Mouse (Mus musculus) splenic B cell, adult 2 months (primary cell): ENCODE results near the gene Zfp59.
"Not testable (repeated sequence)": the region's sequence is repeated elsewhere in the genome, so short reads cannot be mapped to it uniquely, and the experiment has no call there.

Experiments used
- DNase-seq: peaks from one replicate; pipeline ENCODE4 v3.0.0-alpha.2; 2011; ENCODE audit warnings: low read depth, low spot score
- H3K27me3 ChIP-seq: 2 replicates; pipeline ENCODE4 v1.6.1; 2012; ENCODE audit warnings: mild to moderate bottlenecking, low read length, moderate library complexity, mixed read lengths; ENCODE audit not compliant: control insufficient read depth, poor library complexity, insufficient read depth, severe bottlenecking
- H3K36me3 ChIP-seq: 2 replicates; pipeline ENCODE4 v1.6.1; 2012; ENCODE audit warnings: mild to moderate bottlenecking, low read length, moderate library complexity, mixed read lengths; ENCODE audit not compliant: control insufficient read depth, poor library complexity, insufficient read depth, severe bottlenecking

Zfp59 gene

GRCm38 (mm10) chr7:27838323-27839249, at the start of gene Zfp59:
Gene Zfp59 (plus strand): TSS chr7:27838607.
- peak; percentile 77 for DNase-seq
- H3K27me3 ChIP-seq: no peaks in the 10 kb centered on the region

DNA sequence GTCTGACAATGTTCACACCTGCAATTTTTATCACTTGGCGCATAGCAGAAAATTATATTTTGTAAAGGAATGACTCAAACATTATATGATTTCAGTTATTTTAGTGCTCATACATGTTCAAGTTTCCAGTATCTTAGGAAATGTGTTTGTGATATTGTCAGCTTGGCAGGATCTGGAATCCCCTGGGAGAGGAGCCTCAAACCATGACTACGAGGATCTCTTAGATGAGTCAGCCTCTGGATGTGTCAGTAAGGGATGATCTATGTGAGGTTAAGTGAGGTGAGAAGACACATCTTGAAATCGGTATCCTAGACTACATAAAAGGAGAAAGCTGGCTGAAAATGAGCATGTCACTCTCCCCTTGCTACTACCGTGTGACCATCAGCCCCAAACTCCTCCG, 49.1 kb upstream of the Zfp59 start:
- H3K27me3 ChIP-seq: no peaks in the 10 kb centered on the region
- DNase-seq: no peak

More at GRCm38 (mm10) chr7:27838323-27839249, at the start of gene Zfp59:
- 0 out of 2 replicates have a peak, but pooled peaks cover under 1% of the 10 kb centered on the region for H3K36me3 ChIP-seq

DNA sequence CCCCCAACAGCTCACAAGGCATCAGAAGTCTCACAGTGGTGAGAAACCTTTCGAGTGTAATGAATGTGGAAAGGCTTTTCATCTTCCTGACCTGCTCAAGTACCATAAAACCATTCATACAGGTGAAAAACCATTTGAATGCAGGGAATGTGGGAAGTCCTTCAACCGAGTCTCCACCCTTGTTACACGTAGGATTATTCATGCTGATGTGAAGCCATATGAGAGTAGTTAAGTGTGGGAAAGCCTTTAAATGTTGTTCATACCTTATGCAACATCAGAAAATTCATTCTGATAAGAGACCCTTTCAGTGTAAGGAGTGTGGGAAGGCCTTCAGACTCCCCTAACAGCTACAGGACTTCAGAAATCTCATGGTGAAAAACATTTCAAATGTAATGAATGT, 44.5 kb upstream of the Zfp59 start:
- not testable (repeated sequence) for DNase-seq, H3K36me3 ChIP-seq, H3K27me3 ChIP-seq

More for the DNA sequence above, 49.1 kb upstream of the Zfp59 start:
- H3K36me3 ChIP-seq: no peaks in the 10 kb centered on the region

GRCm38 (mm10) chr7:27794566-27794965, 43.8 kb upstream of the Zfp59 start:
- Histone ChIP-seq H3K27me3 (no peaks in the 10 kb centered on the region), H3K36me3 (no peaks in the 10 kb centered on the region)
- no peak for DNase-seq

GRCm38 (mm10) chr7:27797906-27798811, 40.2 kb upstream of the Zfp59 start:
- Histone ChIP-seq H3K27me3 (no peaks in the 10 kb centered on the region), H3K36me3 (no peaks in the 10 kb centered on the region)
- DNase-seq: no peak

- DNase-seq: peak; percentile 4
- H3K27me3 ChIP-seq: no peaks in the 10 kb centered on the region
- H3K36me3 ChIP-seq: no peaks in the 10 kb centered on the region
Observed at GRCm38 (mm10) chr7:27801137-27801536, 37.3 kb upstream of the Zfp59 start.

GRCm38 (mm10) chr7:27802986-27803385, 35.4 kb upstream of the Zfp59 start:
- DNase-seq: no peak
- no peaks in the 10 kb centered on the region for H3K27me3 ChIP-seq
- H3K36me3 ChIP-seq: no peaks in the 10 kb centered on the region

DNA sequence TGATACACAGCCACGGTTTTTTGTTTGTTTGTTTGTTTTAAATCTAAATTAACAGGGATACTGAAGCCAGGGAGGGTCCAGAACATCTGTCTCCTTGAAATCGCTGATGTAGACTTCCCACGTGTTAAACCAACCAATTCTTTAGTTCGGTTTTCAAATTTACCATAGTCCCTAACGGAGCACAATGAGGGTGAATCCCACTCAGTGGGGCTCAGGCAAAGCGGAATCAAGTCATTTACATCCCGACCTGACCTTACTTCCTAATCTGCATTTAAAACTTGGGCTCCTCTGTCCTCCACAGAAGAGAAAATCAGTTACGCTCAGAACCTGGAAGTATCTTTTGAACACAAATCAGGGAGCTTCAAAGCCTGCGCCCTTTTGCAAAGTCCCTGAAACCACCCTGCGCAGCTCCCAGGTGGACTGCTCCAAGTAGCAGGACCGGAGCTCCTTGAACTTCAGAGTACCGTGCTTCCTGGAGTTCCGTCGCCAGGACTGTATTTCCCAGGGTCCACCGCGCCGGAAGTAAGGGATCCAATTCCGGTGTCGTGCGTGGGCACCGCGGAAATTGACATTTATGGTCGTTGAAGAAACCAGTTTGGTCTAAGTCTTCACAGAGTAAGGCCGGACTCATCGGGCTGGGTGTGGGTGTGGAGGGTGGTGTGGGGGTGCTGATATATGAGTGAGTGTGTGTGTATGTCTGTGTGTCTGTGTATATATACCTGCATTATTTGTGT, 33.9 kb upstream of the Zfp59 start:
- Histone ChIP-seq H3K36me3 (peaks cover 5% of the 10 kb centered on the region; the same call in 1 of the 2 replicates), H3K27me3 (no peaks in the 10 kb centered on the region)
- DNase-seq: peak; percentile 63

DNA sequence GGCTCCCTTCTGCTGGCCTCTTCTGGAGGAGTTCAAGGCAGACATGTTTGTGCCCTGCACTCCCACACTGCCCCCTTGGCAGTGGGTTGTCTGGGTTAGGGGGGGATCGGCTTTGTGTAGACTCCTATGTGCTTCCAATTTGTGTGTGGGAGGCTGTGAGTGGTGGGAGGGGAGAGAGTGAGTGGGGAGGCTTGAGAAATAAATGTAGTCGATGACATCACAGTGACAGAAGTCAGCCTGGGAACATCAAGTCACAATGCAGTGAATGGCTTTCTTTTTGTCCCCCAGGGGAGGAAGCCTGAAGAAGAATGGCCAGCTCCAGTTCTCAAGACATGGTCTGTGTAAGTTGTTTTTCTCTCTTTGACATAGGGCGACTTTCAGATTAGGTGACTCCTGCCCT, 31.5 kb upstream of the Zfp59 start, which contains the start of gene Zfp626:
Gene Zfp626 (plus strand): TSS at position 301 of the 400 bp plus-strand sequence.
- H3K27me3 ChIP-seq, H3K36me3 ChIP-seq, DNase-seq: not testable (repeated sequence)

- not testable (repeated sequence) for H3K36me3 ChIP-seq, H3K27me3 ChIP-seq, DNase-seq
Observed at GRCm38 (mm10) chr7:27807305-27807704, 31.1 kb upstream of the Zfp59 start.

DNA sequence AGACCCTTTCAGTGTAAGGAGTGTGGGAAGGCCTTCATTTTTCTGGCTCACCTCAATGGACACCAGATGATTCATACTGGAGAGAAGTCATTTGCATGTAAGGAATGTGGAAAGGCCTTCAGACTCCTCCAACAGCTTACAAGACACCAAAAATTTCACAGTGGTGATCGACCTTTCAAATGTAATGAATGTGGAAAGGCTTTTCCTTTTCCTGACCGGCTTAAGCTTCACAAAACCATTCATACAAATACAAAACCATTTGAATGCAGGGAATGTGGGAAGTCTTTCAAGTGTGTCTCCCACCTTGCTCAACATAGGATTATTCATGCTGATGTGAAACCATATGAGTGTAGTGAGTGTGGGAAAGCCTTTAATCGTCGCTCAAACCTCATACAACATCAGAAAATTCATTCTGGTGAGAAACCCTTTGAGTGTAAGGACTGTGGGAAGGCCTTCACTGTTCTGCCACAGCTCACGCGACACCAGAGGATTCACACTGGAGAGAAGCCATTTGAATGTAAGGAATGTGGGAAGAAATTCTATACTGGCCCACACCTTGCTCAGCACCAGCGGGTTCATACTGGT, 19.8 kb upstream of the Zfp59 start:
- no peak for DNase-seq
- no peaks in the 10 kb centered on the region for H3K27me3 ChIP-seq
- H3K36me3 ChIP-seq: peaks cover 2% of the 10 kb centered on the region; the same call in 1 of the 2 replicates

DNA sequence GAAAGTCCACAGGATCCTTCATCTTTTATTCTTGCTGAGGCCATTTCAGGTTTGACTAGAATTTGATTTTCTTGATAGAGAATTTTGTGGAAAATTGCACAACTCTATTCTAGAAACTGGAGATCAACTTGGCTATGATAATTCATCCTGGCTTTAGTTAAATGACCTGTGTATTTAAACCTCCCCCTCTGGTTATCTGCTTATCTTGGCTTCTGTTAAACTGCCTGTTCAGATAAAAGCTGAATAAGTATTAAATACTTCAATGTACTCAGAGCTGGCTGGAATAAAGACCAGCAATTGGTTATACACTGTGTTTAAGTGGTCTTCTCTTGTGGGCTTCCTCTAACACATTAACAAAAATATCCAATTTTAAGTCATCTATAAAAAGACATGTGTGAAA, 15.8 kb upstream of the Zfp59 start:
- no peak for DNase-seq
- Histone ChIP-seq H3K36me3 (no peaks in the 10 kb centered on the region; the same call in 1 of the 2 replicates), H3K27me3 (no peaks in the 10 kb centered on the region)

GRCm38 (mm10) chr7:27834131-27834530, 4.3 kb upstream of the Zfp59 start:
- Histone ChIP-seq H3K27me3 (no peaks in the 10 kb centered on the region), H3K36me3 (no peaks in the 10 kb centered on the region)

GRCm38 (mm10) chr7:27837896-27838295, 511 bp upstream of the Zfp59 start:
- Histone ChIP-seq H3K36me3 (no peaks in the 10 kb centered on the region), H3K27me3 (no peaks in the 10 kb centered on the region)
- DNase-seq: no peak

More at GRCm38 (mm10) chr7:27834131-27834530, 4.3 kb upstream of the Zfp59 start:
- DNase-seq: no peak
